Mouse (Mus musculus): Measurements from ENCODE around the gene Dip2b.

Dip2b gene

GRCm38 (mm10) chr15:100050940-100051339 is 12.5 kb downstream of the Dip2b start:
- no peak for DNase-seq (ENCODE audit: low read depth)

- no peak for DNase-seq (ENCODE audit: low read depth)
Observed at GRCm38 (mm10) chr15:100052726-100053125, 14.3 kb downstream of the Dip2b start.

DNA sequence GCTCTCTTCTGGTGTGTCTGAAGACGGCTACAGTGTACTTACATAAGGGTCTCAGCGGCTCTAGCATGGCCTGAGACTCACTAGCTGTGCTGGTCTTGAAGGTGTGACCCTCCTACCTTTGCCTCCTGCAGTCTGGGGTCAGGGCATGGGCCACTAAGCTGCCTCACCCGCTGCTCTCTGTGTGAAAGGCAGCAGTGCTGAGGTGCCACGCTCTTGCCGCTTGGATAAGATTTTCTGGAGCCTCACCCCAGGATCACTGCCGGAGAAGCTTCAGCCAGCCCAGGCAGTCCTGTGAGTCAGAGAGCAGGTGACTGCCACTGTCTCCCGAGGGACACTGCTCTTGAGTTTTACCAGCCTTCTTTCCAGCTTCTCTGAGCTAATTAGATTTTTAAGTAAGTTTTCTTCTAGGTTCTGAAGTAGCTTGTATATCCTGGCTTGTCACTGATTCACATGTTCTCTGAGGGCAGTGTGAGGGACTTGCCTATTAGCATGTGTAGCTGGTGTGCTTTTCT is 18.0 kb downstream of the Dip2b start:
- no peak for DNase-seq (ENCODE audit: low read depth)

DNA sequence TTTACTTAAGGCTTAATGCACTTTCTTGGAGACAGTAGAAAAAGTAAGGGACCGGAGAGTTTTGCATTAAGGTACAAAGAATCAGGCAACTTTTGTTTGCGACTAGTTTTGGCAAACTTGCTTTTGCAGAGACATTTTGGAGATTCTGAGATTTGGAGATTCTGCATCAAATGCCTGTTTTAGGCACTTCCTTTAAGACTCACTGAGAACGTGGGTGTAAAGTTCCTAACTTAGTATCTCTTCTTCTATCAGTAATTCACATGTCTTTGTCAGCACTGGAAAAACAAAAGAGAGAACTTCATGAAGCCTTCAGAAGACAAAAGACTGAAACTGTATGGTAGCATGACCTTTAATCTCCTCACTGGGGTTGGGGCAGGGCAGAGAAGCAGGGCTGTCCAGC is 19.2 kb downstream of the Dip2b start:
- DNase-seq (ENCODE audit: low read depth) = no peak

- DNase-seq (ENCODE audit: low read depth) = no peak
Observed at GRCm38 (mm10) chr15:100058143-100058542, 19.7 kb downstream of the Dip2b start.

DNA sequence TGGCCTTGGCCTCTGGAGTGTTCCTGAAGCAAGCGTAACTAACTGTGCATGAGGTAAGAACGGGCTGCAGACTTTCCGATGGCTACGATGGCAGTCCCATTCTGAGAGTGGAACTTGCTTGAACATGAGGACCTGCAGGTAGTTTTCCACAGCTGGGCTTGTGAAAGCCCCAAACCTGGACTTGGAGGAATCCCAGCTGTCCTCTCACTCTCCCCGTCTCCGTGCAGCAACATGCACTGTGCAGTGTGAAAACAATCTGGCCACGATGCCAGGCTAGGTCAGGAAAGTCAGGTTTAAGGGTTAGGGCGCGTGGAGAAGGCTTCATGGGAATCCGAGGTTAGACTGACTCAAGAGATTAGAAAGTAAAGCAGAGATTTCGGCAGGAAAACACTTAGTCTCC is 20.4 kb downstream of the Dip2b start:
- no peak for DNase-seq (ENCODE audit: low read depth)

DNA sequence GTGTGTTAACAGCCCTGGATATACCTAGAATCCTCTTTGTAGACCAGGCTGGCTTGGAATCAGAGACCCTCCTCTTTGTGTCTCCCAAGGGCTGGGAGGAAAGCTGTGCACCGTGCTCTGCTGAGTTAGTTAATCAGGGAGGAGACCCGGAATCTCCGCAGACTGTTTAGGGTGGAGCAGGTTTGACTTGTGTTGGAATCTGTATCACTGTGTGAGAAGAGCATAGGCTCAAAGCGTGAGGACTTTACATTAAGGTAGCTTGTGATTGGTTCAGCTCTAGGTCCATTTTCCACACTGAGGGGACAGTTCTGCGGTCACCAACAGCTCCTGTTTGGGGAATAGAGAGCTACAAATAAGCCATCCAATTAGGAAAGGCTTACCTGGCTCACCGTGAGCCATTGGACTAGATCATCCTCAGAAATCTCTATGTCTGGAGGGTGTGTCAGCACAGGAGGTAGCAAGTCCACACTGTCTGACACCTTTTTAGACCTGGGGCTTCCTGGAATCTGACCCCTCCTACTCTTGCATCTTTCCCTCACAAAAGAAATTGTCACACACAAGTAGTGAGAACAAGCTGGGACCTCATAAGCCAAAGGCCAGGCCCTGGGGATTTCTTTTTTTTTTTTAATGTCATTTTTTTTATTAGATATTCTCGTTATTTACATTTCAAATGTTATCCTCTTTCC is 21.3 kb downstream of the Dip2b start:
- DNase-seq (ENCODE audit: low read depth) = no peak

- DNase-seq (ENCODE audit: low read depth) = no peak
Observed at GRCm38 (mm10) chr15:100060513-100061140, 22.2 kb downstream of the Dip2b start.

- DNase-seq (ENCODE audit: low read depth) = no peak
Observed at GRCm38 (mm10) chr15:100061377-100061776, 22.9 kb downstream of the Dip2b start.

- DNase-seq (ENCODE audit: low read depth) = no peak
Observed at GRCm38 (mm10) chr15:100063229-100063773, 24.8 kb downstream of the Dip2b start.

GRCm38 (mm10) chr15:100066702-100067101 is 28.2 kb downstream of the Dip2b start:
- DNase-seq (ENCODE audit: low read depth) = no peak

- no peak for DNase-seq (ENCODE audit: low read depth)
Observed at GRCm38 (mm10) chr15:100069101-100069500, 30.6 kb downstream of the Dip2b start.

DNA sequence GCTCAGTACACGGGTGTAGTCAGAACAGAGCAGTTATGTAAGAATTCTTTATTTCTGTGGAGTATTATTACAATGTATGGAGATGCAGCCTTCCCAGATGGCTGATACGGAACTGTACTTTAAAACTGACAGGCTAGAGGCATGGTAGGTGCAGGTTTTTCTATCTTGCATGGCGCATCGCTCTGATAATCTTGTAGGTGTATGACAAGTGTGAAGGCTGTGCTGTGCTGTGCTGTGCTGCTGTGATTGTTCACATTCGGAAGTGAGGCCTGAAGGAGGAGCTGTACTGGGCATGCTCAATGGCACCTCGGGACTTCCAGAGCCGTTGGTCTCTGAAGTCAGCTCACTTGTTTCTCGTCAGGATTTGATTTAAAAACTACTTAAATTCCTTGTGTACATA is 31.6 kb downstream of the Dip2b start:
- no peak for DNase-seq (ENCODE audit: low read depth)

- no peak for DNase-seq (ENCODE audit: low read depth)
Observed at GRCm38 (mm10) chr15:100071819-100072218, 33.4 kb downstream of the Dip2b start.

DNA sequence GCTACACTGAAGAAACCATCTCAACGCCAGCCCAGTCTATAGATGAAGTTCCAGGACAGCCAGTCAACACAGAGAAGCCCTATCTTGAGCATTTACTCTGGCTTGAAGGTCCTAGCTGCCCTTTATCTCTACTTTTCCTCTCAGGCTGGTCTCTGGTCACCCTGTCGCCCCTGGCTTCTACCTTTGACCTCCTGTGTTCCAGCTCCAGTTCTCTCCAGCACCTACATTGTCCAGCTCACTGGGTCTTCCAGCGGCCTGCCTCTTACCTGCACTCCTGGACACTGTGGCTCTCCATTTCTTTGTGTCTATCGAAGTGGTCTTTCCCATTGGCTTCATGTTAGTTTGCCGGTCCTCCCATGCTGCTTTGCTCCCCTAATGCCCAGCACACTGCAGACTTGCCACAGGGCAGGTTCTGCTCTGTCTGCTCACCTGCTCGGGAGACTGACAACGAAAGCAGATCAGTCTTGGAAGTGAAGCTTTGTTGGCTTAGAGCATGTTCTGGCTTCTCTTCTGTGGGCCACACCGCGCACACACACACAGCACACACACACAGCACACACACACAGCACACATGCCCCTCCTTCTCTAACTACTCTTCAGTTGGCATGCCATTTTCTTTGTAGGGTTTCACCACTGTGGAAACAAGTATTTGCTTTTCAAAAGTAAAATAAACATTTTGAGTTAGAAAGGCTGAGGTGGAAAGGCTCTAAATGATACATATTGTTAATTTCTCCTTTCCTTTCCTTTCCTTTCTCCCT is 35.4 kb downstream of the Dip2b start:
- no peak for DNase-seq (ENCODE audit: low read depth)

- no peak for DNase-seq (ENCODE audit: low read depth)
Observed at GRCm38 (mm10) chr15:100074754-100075153, 36.3 kb downstream of the Dip2b start.

DNA sequence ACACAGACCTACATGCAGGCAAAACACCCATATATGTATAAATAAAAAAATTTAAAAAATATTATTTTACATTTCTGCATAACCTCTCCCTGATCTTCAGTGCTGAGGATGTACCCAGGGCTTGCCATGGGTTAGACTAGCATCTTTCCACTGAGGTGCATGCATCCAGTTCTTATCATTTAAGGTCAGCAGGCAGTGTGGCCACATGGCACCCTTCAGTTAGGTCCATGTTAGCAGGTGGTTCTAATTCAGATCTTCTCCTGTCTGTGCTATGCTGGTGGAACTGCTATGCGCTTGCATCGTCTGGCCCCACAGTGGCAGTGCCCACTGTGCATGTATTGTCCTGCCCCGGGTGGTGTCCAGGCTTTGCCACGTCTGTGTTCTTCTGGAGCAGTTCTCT is 37.9 kb downstream of the Dip2b start:
- no peak for DNase-seq (ENCODE audit: low read depth)

GRCm38 (mm10) chr15:100080833-100081477 is 42.5 kb downstream of the Dip2b start:
- no peak for DNase-seq (ENCODE audit: low read depth)

DNA sequence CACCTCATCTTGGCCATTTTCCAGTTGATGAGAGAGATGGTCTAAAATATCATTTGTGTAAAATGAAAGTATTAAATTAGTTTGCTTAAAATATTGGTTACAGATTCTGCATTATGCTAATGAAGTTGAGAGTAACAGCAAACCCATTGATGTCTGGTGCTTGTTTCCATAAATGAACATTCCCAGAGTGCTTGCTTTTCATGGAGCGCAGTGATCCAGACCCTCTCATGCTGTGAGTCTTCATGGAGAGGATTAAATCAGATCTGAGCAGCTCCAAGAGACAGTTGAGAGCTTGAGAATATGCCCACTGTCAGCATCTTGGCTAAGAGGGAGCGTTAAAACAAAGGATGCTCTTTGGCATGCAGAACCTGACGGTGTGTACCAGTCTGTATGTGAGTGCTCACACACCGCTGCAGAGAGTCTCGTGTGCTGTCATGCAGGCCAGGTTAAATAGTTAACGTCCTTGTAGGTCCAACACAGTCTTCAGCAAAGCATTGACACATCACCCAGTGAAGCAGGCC is 43.1 kb downstream of the Dip2b start:
- no peak for DNase-seq (ENCODE audit: low read depth)

DNA sequence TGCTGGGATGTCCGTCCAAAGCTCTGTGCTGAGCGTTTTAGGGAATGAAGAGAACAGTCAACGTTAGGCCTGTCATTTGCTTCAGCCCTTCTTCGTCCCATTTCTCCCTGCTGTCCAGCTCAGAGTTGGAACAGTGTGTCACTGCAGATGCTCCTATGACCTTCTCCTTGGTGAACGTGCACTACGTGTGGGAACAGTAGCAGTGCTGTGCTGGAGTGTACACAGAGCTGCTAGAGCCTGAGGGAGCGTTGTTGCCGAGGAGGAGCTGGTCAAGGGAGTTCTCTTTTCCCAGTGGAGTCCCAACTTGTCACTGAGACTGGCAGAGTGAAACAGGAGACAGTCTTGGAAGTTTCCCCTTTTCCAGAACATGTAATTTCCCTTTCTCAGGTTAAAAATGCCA is 43.6 kb downstream of the Dip2b start:
- DNase-seq (ENCODE audit: low read depth) = no peak

DNA sequence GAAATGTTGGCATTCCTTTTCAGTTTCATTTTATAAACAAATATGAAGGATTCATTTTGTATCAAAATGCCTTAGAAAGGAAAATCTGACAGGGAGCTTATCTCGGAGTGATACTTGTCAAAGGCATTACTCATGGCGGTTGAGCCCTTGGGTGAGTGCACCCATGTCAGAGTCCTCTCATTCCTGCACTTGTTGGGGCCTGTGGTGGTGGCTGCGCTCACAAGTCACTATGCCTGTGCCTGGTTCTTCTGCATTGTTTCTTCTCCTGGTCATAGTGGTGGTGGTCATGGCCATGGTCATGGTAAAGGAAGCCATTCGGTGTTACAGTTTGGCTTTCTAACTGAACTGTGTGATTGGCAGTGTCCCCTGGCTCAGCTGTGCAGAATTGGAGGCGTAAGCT is 44.3 kb downstream of the Dip2b start:
- no peak for DNase-seq (ENCODE audit: low read depth)

GRCm38 (mm10) chr15:100083882-100084281 is 45.4 kb downstream of the Dip2b start:
- no peak for DNase-seq (ENCODE audit: low read depth)
